Mouse (Mus musculus) small intestine, adult 2 months (tissue): Measurements from ENCODE around the gene Nrxn1. TPM values are rescaled to one million over a fixed set of nuclear protein-coding genes. Genes with fewer than 3 reads are reported as not detected.

Source experiments
- H3K27ac ChIP-seq: fragments of 200-500 bp; 2 replicates; pipeline ENCODE4 v1.5.1; 2012; ENCODE audit warnings: low read depth, low read length, control low read depth, inconsistent platforms; ENCODE audit not compliant: insufficient read depth
- H3K27me3 ChIP-seq: fragments of 200-500 bp; 2 replicates; pipeline ENCODE4 v1.6.1; 2012; ENCODE audit warnings: mild to moderate bottlenecking, moderate library complexity, low read length, inconsistent platforms; ENCODE audit not compliant: control insufficient read depth, insufficient read depth
- H3K36me3 ChIP-seq: fragments of 200-500 bp; 2 replicates; pipeline ENCODE4 v1.6.1; 2012; ENCODE audit warnings: mild to moderate bottlenecking, low read length, control low read depth, inconsistent platforms; ENCODE audit not compliant: control insufficient read depth, insufficient read depth
- H3K4me1 ChIP-seq: fragments of 200-500 bp; 2 replicates; pipeline ENCODE4 v1.6.1; 2012; ENCODE audit warnings: low read length, inconsistent platforms, mixed read lengths; ENCODE audit not compliant: control insufficient read depth, insufficient read depth, insufficient read length
- H3K4me3 ChIP-seq: fragments of 200-500 bp; 2 replicates; pipeline ENCODE4 v1.5.1; 2012; ENCODE audit warnings: low read depth, mild to moderate bottlenecking, control low read depth, inconsistent platforms, low read length, moderate library complexity
- CTCF ChIP-seq: fragments of 200-500 bp; IDR thresholded peaks from 2 replicates; pipeline ENCODE4 v1.5.1; 2012; ENCODE audit warnings: low read depth, mild to moderate bottlenecking, control low read depth, inconsistent platforms, low read length, moderate library complexity, mixed read lengths; ENCODE audit not compliant: insufficient replicate concordance, insufficient read length; ENCODE audit errors: extremely low read depth
- POLR2A ChIP-seq: fragments of 200-500 bp; IDR thresholded peaks from 2 replicates; pipeline ENCODE4 v1.6.1; 2012; ENCODE audit warnings: low read depth, mild to moderate bottlenecking, control low read depth, inconsistent platforms, low read length, moderate library complexity
- WGBS: fragments of 180-500 bp; shearing (Covaris S2); methylation state at CpG from one replicate; pipeline ENCODE4 v1.1.7; 2018; 5-methylcytosine and 5-hydroxymethylcytosine counted together
- polyA plus RNA-seq: library from polyadenylated mRNA; depleted of rRNA; stranded (reverse); fragments of >200 nt; gene quantifications from 2 replicates; pipeline ENCODE4 v1.2.3, GENCODE M21; 2012

The Nrxn1 gene
- polyA plus RNA-seq, 1 experiment, result 0.39 TPM

DNA sequence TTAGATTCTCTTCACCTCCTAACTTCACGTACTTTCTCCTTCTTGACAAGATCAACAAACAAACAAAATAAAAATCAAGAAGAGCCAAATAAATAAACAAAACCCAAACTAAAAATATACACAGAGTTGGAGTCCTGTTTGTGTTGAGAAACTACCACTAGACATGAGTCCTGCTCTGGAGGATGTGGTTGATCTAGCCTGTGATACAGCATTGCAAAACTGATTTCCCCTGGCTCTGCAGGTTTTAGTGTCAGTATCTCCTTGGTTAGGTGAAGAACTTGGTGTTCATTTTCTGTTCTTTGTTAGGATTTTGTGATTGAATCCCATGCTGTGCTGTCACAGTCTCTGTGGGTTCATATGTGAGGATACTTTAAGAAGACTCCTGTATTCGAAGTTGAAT is 963.7 kb downstream of the Nrxn1 start:
- WGBS, result 80% methylated on average over 2 of the region's 2 CpGs
- no peak overlapping the region for H3K4me3 ChIP-seq
- no peaks in the 10 kb centered on the region for H3K4me1 ChIP-seq
- H3K27ac ChIP-seq, result no peak overlapping the region
- H3K36me3 ChIP-seq, result no peaks in the 10 kb centered on the region
- no peaks in the 10 kb centered on the region for H3K27me3 ChIP-seq
- TF ChIP-seq POLR2A (no peak), CTCF (no peak)

GRCm38 (mm10) chr17:90127561-90127960 is 965.3 kb downstream of the Nrxn1 start:
- Histone ChIP-seq H3K4me1 (no peaks in the 10 kb centered on the region), H3K27me3 (no peaks in the 10 kb centered on the region), H3K36me3 (no peaks in the 10 kb centered on the region), H3K27ac (no peak overlapping the region), H3K4me3 (no peak overlapping the region)
- WGBS, result 29% methylated on average over 1 of the region's 1 CpGs
- no peak for TF ChIP-seq POLR2A
- TF ChIP-seq CTCF, result no peak

- Histone ChIP-seq H3K4me3 (no peak overlapping the region), H3K4me1 (no peaks in the 10 kb centered on the region)
- WGBS, result 70% methylated on average over 5 of the region's 5 CpGs
Measured at GRCm38 (mm10) chr17:90122796-90123481, 969.9 kb downstream of the Nrxn1 start.

GRCm38 (mm10) chr17:90116241-90116640 is 976.6 kb downstream of the Nrxn1 start:
- Histone ChIP-seq H3K27me3 (no peaks in the 10 kb centered on the region), H3K27ac (no peak overlapping the region), H3K36me3 (no peaks in the 10 kb centered on the region), H3K4me1 (no peaks in the 10 kb centered on the region), H3K4me3 (no peak overlapping the region)
- 65% methylated on average over 2 of the region's 2 CpGs for WGBS
- TF ChIP-seq POLR2A (no peak), CTCF (no peak)

More at GRCm38 (mm10) chr17:90122796-90123481, 969.9 kb downstream of the Nrxn1 start:
- no peaks in the 10 kb centered on the region for H3K27me3 ChIP-seq
- TF ChIP-seq CTCF, result no peak
- no peak for TF ChIP-seq POLR2A
- H3K36me3 ChIP-seq, result no peaks in the 10 kb centered on the region
- no peak overlapping the region for H3K27ac ChIP-seq

DNA sequence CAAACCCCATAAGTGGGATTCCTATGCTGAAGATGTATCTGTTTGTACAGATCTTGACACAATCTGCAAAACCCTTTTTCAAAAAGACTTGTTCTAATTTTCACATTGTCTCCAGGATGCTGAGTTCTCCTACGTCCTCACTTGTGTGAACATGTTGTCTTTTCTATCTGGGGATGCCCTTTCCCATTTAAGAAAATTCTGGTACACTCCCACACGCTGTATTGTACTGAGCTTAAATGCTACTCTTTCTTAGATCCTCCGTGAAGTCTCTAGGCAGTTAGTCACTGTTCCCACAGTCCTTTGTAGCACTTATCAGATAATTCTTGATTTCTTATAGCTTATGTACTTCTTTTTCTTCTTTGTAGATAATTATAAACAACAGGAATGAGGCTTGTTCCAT is 997.9 kb downstream of the Nrxn1 start:
- WGBS, result 74% methylated on average over 3 of the region's 3 CpGs
- Histone ChIP-seq H3K27ac (no peak overlapping the region), H3K36me3 (no peaks in the 10 kb centered on the region), H3K4me1 (no peaks in the 10 kb centered on the region), H3K27me3 (no peaks in the 10 kb centered on the region), H3K4me3 (no peak overlapping the region)
- no peak for TF ChIP-seq POLR2A
- TF ChIP-seq CTCF, result no peak

DNA sequence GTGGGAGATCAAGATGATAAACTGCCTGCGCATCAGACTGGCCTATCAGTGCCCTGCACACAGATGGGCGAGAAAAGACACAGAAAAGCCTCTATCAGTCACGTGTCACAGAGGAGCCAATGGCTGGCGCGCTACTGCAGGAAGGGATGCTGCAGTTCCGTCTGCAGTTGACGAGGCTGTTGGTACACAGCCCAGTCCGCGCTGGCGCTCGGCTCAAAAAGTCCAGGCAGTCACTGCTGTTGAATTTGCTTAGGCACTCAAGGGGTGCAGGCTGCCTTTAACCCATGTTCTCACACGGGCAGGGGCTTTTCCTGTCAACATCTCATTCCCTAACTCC is 1004.6 kb downstream of the Nrxn1 start:
- 0 out of 2 replicates have a peak, but pooled peaks cover 3% of the 10 kb centered on the region for H3K4me1 ChIP-seq

DNA sequence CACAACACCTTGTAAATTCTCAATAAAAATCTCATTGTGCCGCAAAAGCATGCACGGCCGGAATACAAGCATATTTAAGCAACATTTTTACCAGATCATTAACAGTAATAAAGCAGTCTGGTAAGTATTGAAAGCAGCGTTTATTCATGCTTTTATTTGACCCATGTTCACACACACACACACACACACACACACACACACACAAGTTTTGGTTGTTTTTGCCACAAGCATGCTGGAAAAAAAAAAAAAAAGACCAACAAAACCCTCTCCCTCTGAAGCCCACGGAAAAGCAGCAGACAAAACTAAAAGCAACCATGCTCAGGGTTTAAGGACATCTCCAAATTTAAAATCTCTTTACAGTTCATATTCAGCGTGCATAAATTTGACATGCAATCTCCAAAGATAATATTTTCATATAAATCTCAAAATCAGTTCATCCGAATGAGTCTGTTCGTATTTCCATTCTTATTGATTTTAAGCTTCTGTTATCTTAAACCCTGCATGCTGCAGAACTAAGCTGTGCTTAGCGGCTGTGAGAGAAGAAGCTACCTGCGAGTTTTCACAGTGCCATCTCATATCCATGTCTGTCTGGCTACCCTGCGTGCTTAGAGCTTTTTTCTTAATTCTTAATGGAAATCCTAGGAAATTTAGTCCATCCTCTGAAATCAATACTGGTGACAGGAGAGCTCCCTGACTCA is 1005.1 kb downstream of the Nrxn1 start:
- no peak overlapping the region for H3K4me3 ChIP-seq
- H3K27me3 ChIP-seq, result no peaks in the 10 kb centered on the region
- H3K36me3 ChIP-seq, result no peaks in the 10 kb centered on the region
- TF ChIP-seq CTCF (no peak), POLR2A (no peak)
- WGBS, result 47% methylated on average over 11 of the region's 11 CpGs
- 0 out of 2 replicates have a peak, but pooled peaks cover 3% of the 10 kb centered on the region for H3K4me1 ChIP-seq
- no peak overlapping the region for H3K27ac ChIP-seq

More for the DNA sequence above, 1004.6 kb downstream of the Nrxn1 start:
- 5% methylated on average over 12 of the region's 12 CpGs for WGBS
- TF ChIP-seq CTCF (no peak), POLR2A (no peak)
- Histone ChIP-seq H3K36me3 (no peaks in the 10 kb centered on the region), H3K27me3 (no peaks in the 10 kb centered on the region), H3K27ac (no peak overlapping the region), H3K4me3 (no peak overlapping the region)
